Mouse (Mus musculus) lung, postnatal 0 days (tissue): ENCODE measurements around the gene Gng7.

Experiments used
- CTCF ChIP-seq: IDR thresholded peaks from 2 replicates; pipeline ENCODE4 v1.5.1; 2016; ENCODE audit warnings: antibody characterized with exemption, mild to moderate bottlenecking
- EP300 ChIP-seq: IDR thresholded peaks from 2 replicates; pipeline ENCODE4 v1.6.1; 2016; ENCODE audit warnings: antibody characterized with exemption, mild to moderate bottlenecking, control low read depth

- TF ChIP-seq CTCF (no peak), EP300 (no peak)
Observed at GRCm38 (mm10) chr10:80899074-80899473, 115.7 kb downstream of the Gng7 start.
